Comparison of ENCODE assay signal across 11 mouse cellular contexts in the genomic region with DNA sequence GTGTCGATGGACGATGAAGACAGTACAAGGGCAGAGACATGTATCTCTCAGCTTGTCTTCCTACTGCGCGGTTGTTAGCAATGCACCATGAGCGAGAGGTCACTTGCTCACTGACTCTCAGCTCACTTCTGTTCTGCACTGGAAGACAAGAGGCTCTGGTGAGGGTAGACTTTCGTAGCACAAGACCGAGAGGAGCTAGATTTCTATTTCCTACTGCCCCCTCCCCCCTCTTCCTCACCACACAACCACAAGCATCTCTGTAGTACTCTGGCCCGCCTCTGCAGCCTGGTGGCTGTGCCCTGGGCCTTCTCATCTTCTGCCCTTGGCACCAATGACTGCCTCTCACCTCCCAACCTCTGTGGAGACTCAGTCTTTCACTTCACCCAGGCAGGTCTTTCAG. TPM values are rescaled to one million over a fixed set of nuclear protein-coding genes. Genes with fewer than 3 reads are reported as not detected.
DNase-seq lines count a peak whose midpoint lies in the region; ATAC-seq lines count a peak whose summit lies in the region.
"Had no signal": no experiment of that assay in that cellular context is flagged by ENCODE, and none has a peak within 500 bp of the region (broad histone marks: within the 10 kb centered on the region; RNA-seq: fewer than 3 reads in every experiment).

No protein-coding gene starts in this region.

- H3K4me3 ChIP-seq in heart, embryonic 13.5 days = no peak overlapping the region
- no peak overlapping the region for H3K4me3 ChIP-seq in embryonic facial prominence, embryonic 13.5 days
- H3K4me3 ChIP-seq: neural tube, embryonic 13.5 days had no signal

- no peak for DNase-seq in heart, adult 11 months
- DNase-seq in CD4-positive helper T cell, adult 2 months (ENCODE audit: low read depth, low spot score) = peak; percentile 69
- DNase-seq in cerebellum, postnatal 14 days = no peak
- DNase-seq in right cerebral cortex, postnatal 25 days = no peak
- DNase-seq in gastrocnemius, postnatal 25 days = no peak
- DNase-seq: cerebellum, adult 9-10 months had no signal

- peaks cover 38% of the 10 kb centered on the region for H3K36me3 ChIP-seq in heart, embryonic 13.5 days
- H3K36me3 ChIP-seq in embryonic facial prominence, embryonic 13.5 days = peaks cover 36% of the 10 kb centered on the region

- no peak for ATAC-seq in heart, embryonic 13.5 days (ENCODE audit: extremely low read depth, insufficient number of reproducible peaks, low FRiP score, low TSS enrichment)
- no peak for ATAC-seq in embryonic facial prominence, embryonic 13.5 days (ENCODE audit: insufficient number of reproducible peaks, insufficient read depth, low FRiP score, low TSS enrichment, low read depth)
- peak; percentile 49; the same call in 1 of the 2 replicates for ATAC-seq in megakaryocyte progenitor cell, adult 5-6 weeks (replicated peaks; ENCODE audit: poor library complexity)
- ATAC-seq: intestine, postnatal 0 days had no signal

- WGBS in heart, embryonic 13.5 days = 51% methylated on average over 8 of the region's 8 CpGs
- 72% methylated on average over 8 of the region's 8 CpGs for WGBS in embryonic facial prominence, embryonic 13.5 days

- peak overlapping the region; percentile 66 for H3K9ac ChIP-seq in heart, embryonic 13.5 days
- no peak overlapping the region for H3K9ac ChIP-seq in embryonic facial prominence, embryonic 13.5 days
- H3K9ac ChIP-seq: neural tube, embryonic 13.5 days had no signal

- H3K4me1 ChIP-seq in heart, embryonic 13.5 days = peaks cover 75% of the 10 kb centered on the region
- peaks cover 70% of the 10 kb centered on the region for H3K4me1 ChIP-seq in embryonic facial prominence, embryonic 13.5 days

- peak overlapping the region; percentile 80 for H3K27ac ChIP-seq in heart, embryonic 13.5 days (replicated peaks)
- H3K27ac ChIP-seq in embryonic facial prominence, embryonic 13.5 days = peak overlapping the region; percentile 91

- peak overlapping the region; percentile 94; the same call in 1 of the 2 replicates for H3K4me2 ChIP-seq in heart, embryonic 13.5 days
- H3K4me2 ChIP-seq in embryonic facial prominence, embryonic 13.5 days = peak overlapping the region; percentile 83
- H3K4me2 ChIP-seq: neural tube, embryonic 13.5 days had no signal

- no peaks in the 10 kb centered on the region for H3K9me3 ChIP-seq in heart, embryonic 13.5 days
- no peaks in the 10 kb centered on the region for H3K9me3 ChIP-seq in embryonic facial prominence, embryonic 13.5 days
- H3K9me3 ChIP-seq: neural tube, embryonic 13.5 days had no signal

- H3K27me3 ChIP-seq in heart, embryonic 13.5 days (replicated peaks) = no peaks in the 10 kb centered on the region
- H3K27me3 ChIP-seq in embryonic facial prominence, embryonic 13.5 days = no peaks in the 10 kb centered on the region
- H3K27me3 ChIP-seq: neural tube, embryonic 13.5 days had no signal

RNA-seq across cellular contexts. Expression of a gene that starts 5.4 kb away (rescaled TPM):
- 79.7 and 88.1 TPM in 2 replicates for polyA plus RNA-seq in heart, embryonic 13.5 days (2015; fragmentation: Nextera tagmentation; extraction: Ambion mirVana)
- polyA plus RNA-seq in embryonic facial prominence, embryonic 13.5 days (2015; fragmentation: Nextera tagmentation; extraction: Ambion mirVana) = 148 and 177 TPM in 2 replicates
- 0.12 and 0.68 TPM in 2 replicates for total RNA-seq in megakaryocyte progenitor cell, adult 5-6 weeks (2015)
- total RNA-seq in megakaryocyte progenitor cell, adult 5-6 weeks (2017) = 0.47 and 0.54 TPM in 2 replicates
- total RNA-seq in gastrocnemius, postnatal 25 days (2021) = 1 to 10 TPM; 2.3 to 2.8 TPM
